Mouse (Mus musculus): ENCODE measurements around the gene Il5.

DNA sequence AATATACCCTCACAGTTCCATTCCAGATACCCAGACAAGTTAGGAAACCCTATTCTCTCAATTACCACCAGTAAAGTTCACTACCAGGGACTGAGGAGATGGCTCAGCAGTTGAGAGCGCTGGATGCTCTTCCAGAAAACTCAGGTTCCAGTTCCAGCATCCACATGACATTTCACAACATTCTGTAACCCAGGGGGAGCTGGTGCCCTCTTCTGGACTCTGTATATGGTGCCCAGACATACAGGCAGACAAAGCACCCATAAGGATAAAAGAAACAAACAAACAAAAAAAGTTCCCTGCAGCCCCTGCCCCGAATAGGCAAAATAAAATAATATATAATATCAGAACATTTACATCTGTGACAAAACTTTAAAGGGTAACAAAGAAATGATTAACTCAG, 13.8 kb downstream of the Il5 start:
- no peak for TF ChIP-seq HCFC1 (IDR thresholded peaks at IDR 0.05; ENCODE audit: borderline replicate concordance, insufficient read depth, low read length)
- TF ChIP-seq ZC3H11A (IDR thresholded peaks at IDR 0.05; ENCODE audit: borderline replicate concordance, low read depth, low read length) = no peak
